Mouse (Mus musculus) stomach, embryonic 16.5 days (tissue): Measurements from ENCODE around the gene Rpgrip1. TPM values are rescaled to one million over a fixed set of nuclear protein-coding genes. Genes with fewer than 3 reads are reported as not detected.
A peak's percentile ranks its signal among the peaks of the same experiment; 100 is the strongest.

Source experiments
- ATAC-seq: fragments of 200-750 bp; cut with Nextera tagmentation; 2 replicates; pipeline ENCODE4 v1.8.0; 2017; ENCODE audit warnings: moderate number of reproducible peaks, moderate TSS enrichment; ENCODE audit not compliant: insufficient read depth, low FRiP score
- H3K27ac ChIP-seq: fragments of 300-500 bp; sonication (generic); 2 replicates; pipeline ENCODE4 v1.5.1; 2014; ENCODE audit warnings: low read length
- H3K27me3 ChIP-seq: fragments of 300-500 bp; sonication (generic); 2 replicates; pipeline ENCODE4 v1.6.1; 2014; ENCODE audit warnings: low read length, control low read depth, mixed read lengths; ENCODE audit not compliant: control insufficient read depth, insufficient read depth
- H3K36me3 ChIP-seq: fragments of 300-500 bp; sonication (generic); 2 replicates; pipeline ENCODE4 v1.6.1; 2014; ENCODE audit warnings: low read length; ENCODE audit not compliant: control insufficient read depth, insufficient read depth
- H3K4me1 ChIP-seq: fragments of 300-500 bp; sonication (generic); 2 replicates; pipeline ENCODE4 v1.6.1; 2014; ENCODE audit warnings: low read length, control low read depth, mixed read lengths; ENCODE audit not compliant: control insufficient read depth, insufficient read depth
- H3K4me2 ChIP-seq: fragments of 300-500 bp; sonication (generic); 2 replicates; pipeline ENCODE4 v1.6.1; 2014; ENCODE audit warnings: low read depth, low read length, mixed read lengths
- H3K4me3 ChIP-seq: fragments of 300-500 bp; sonication (generic); replicated peaks from 2 replicates; pipeline ENCODE4 v1.5.1; 2014; ENCODE audit warnings: mild to moderate bottlenecking, low read length
- H3K9ac ChIP-seq: fragments of 300-500 bp; sonication (generic); 2 replicates; pipeline ENCODE4 v1.6.1; 2014; ENCODE audit warnings: low read length
- H3K9me3 ChIP-seq: fragments of 300-500 bp; sonication (generic); replicated peaks from 2 replicates; pipeline ENCODE4 v1.6.1; 2016; ENCODE audit warnings: low read length, control low read depth; ENCODE audit not compliant: control insufficient read depth
- WGBS: fragments of 180-500 bp; shearing (Covaris S2); extraction: QIAGEN DNeasy Blood & Tissue Kit; methylation state at CpG from one replicate; pipeline ENCODE4 v1.1.7; 2014; 5-methylcytosine and 5-hydroxymethylcytosine counted together
- polyA plus RNA-seq: library from polyadenylated mRNA; unstranded; fragments of >200 nt; fragmentation: Nextera tagmentation; extraction: Ambion mirVana; gene quantifications from 2 replicates; pipeline ENCODE4 v1.2.1, GENCODE M21; 2015

The Rpgrip1 gene
- polyA plus RNA-seq, 1 experiment from 2014 or later: 51.5 TPM

GRCm38 (mm10) chr14:52099563-52099962, 10.9 kb upstream of the Rpgrip1 start:
- H3K9ac ChIP-seq: no peak overlapping the region
- no peaks in the 10 kb centered on the region for H3K9me3 ChIP-seq
- H3K27ac ChIP-seq: no peak overlapping the region
- 0 out of 2 replicates have a peak overlapping the region, but pooled peaks have one; percentile 10 for H3K4me2 ChIP-seq
- 62% methylated on average over 2 of the region's 2 CpGs for WGBS
- no peak for ATAC-seq
- H3K4me1 ChIP-seq: peaks cover 19% of the 10 kb centered on the region
- H3K36me3 ChIP-seq: peaks cover 12% of the 10 kb centered on the region
- no peak overlapping the region for H3K4me3 ChIP-seq
- H3K27me3 ChIP-seq: no peaks in the 10 kb centered on the region

- ATAC-seq: no peak
- Histone ChIP-seq H3K27me3 (no peaks in the 10 kb centered on the region), H3K9me3 (no peaks in the 10 kb centered on the region), H3K4me2 (peak overlapping the region; percentile 34; the same call in 1 of the 2 replicates), H3K4me3 (no peak overlapping the region), H3K9ac (no peak overlapping the region), H3K27ac (no peak overlapping the region), H3K36me3 (peaks cover 12% of the 10 kb centered on the region), H3K4me1 (peaks cover 25% of the 10 kb centered on the region)
- 61% methylated on average over 5 of the region's 5 CpGs for WGBS
These were observed 10.1 kb upstream of the Rpgrip1 start for GRCm38 (mm10) chr14:52100170-52100960.

GRCm38 (mm10) chr14:52101285-52102157, 9.0 kb upstream of the Rpgrip1 start:
- H3K36me3 ChIP-seq: peaks cover 9% of the 10 kb centered on the region
- no peak overlapping the region for H3K27ac ChIP-seq
- H3K27me3 ChIP-seq: no peaks in the 10 kb centered on the region
- H3K9me3 ChIP-seq: no peaks in the 10 kb centered on the region
- no peak overlapping the region for H3K9ac ChIP-seq
- H3K4me1 ChIP-seq: peaks cover 32% of the 10 kb centered on the region
- peak overlapping the region; percentile 67 for H3K4me2 ChIP-seq
- no peak for ATAC-seq
- 43% methylated on average over 1 of the region's 1 CpGs for WGBS
- peak overlapping the region; percentile 100 for H3K4me3 ChIP-seq

GRCm38 (mm10) chr14:52103474-52103855, 7.0 kb upstream of the Rpgrip1 start:
- peaks cover 37% of the 10 kb centered on the region for H3K4me1 ChIP-seq

GRCm38 (mm10) chr14:52103856-52104676, 6.4 kb upstream of the Rpgrip1 start, which contains the start of gene Hnrnpc:
Gene Hnrnpc (minus strand): TSS chr14:52104028.
- Histone ChIP-seq H3K4me1 (peaks cover 37% of the 10 kb centered on the region), H3K4me3 (peak within 1 kb of the TSS; percentile 100), H3K4me2 (peak within 1 kb of the TSS; percentile 67), H3K9me3 (no peaks in the 10 kb centered on the region), H3K36me3 (peaks cover 4% of the 10 kb centered on the region), H3K9ac (peak within 1 kb of the TSS; percentile 98), H3K27me3 (no peaks in the 10 kb centered on the region), H3K27ac (peak within 1 kb of the TSS; percentile 96)
- under 1% methylated on average over 50 of the region's 50 CpGs for WGBS
- ATAC-seq: peak; percentile 98

More at GRCm38 (mm10) chr14:52103474-52103855, 7.0 kb upstream of the Rpgrip1 start:
- ATAC-seq: no peak
- peak overlapping the region; percentile 96 for H3K27ac ChIP-seq
- H3K4me2 ChIP-seq: peak overlapping the region; percentile 67
- under 1% methylated on average over 30 of the region's 30 CpGs for WGBS
- no peaks in the 10 kb centered on the region for H3K27me3 ChIP-seq
- H3K9ac ChIP-seq: peak overlapping the region; percentile 98
- H3K9me3 ChIP-seq: no peaks in the 10 kb centered on the region
- peaks cover 4% of the 10 kb centered on the region for H3K36me3 ChIP-seq
- peak overlapping the region; percentile 100 for H3K4me3 ChIP-seq

GRCm38 (mm10) chr14:52104677-52105285, 5.7 kb upstream of the Rpgrip1 start:
- H3K4me2 ChIP-seq: peak overlapping the region; percentile 58
- WGBS: 28% methylated on average over 7 of the region's 7 CpGs

GRCm38 (mm10) chr14:52105308-52105707, 5.2 kb upstream of the Rpgrip1 start:
- H3K27me3 ChIP-seq: no peaks in the 10 kb centered on the region
- H3K4me2 ChIP-seq: no peak overlapping the region
- H3K36me3 ChIP-seq: peaks cover 4% of the 10 kb centered on the region
- peaks cover 32% of the 10 kb centered on the region for H3K4me1 ChIP-seq
- ATAC-seq: no peak
- no peak overlapping the region for H3K9ac ChIP-seq
- no peaks in the 10 kb centered on the region for H3K9me3 ChIP-seq
- no peak overlapping the region for H3K4me3 ChIP-seq
- peak overlapping the region; percentile 92 for H3K27ac ChIP-seq
- 48% methylated on average over 2 of the region's 2 CpGs for WGBS

More at GRCm38 (mm10) chr14:52104677-52105285, 5.7 kb upstream of the Rpgrip1 start:
- Histone ChIP-seq H3K4me1 (peaks cover 35% of the 10 kb centered on the region), H3K36me3 (peaks cover 4% of the 10 kb centered on the region), H3K4me3 (peak overlapping the region; percentile 44), H3K9ac (peak overlapping the region; percentile 75), H3K27me3 (no peaks in the 10 kb centered on the region), H3K27ac (peak overlapping the region; percentile 92), H3K9me3 (no peaks in the 10 kb centered on the region)
- ATAC-seq: peak; percentile 0; the same call in 1 of the 2 replicates

GRCm38 (mm10) chr14:52106741-52107140, 3.8 kb upstream of the Rpgrip1 start:
- peak overlapping the region; percentile 36; the same call in 1 of the 2 replicates for H3K4me2 ChIP-seq
- WGBS: 14% methylated on average over 10 of the region's 10 CpGs
- ATAC-seq: peak; percentile 5; the same call in 1 of the 2 replicates
- H3K4me3 ChIP-seq: no peak overlapping the region
- H3K4me1 ChIP-seq: peaks cover 23% of the 10 kb centered on the region
- no peaks in the 10 kb centered on the region for H3K36me3 ChIP-seq
- no peaks in the 10 kb centered on the region for H3K27me3 ChIP-seq
- H3K9me3 ChIP-seq: no peaks in the 10 kb centered on the region
- H3K27ac ChIP-seq: peak overlapping the region; percentile 95
- H3K9ac ChIP-seq: peak overlapping the region; percentile 24
